Mouse (Mus musculus) ES-E14 (cell line): Measurements from ENCODE around the gene Casp8ap2.

Experiments
- HCFC1 ChIP-seq: IDR thresholded peaks from 2 replicates; pipeline ENCODE4 v1.6.1; 2012; ENCODE audit warnings: low read length, inconsistent platforms, borderline replicate concordance; ENCODE audit not compliant: insufficient read depth
- ZNF384 ChIP-seq: IDR thresholded peaks from 2 replicates; pipeline ENCODE4 v1.6.1; 2012; ENCODE audit warnings: low read depth, low read length, inconsistent platforms

- TF ChIP-seq ZNF384 (no peak), HCFC1 (no peak)
These were observed 31.1 kb upstream of the Casp8ap2 start for GRCm38 (mm10) chr4:32584181-32584580.
